Mouse (Mus musculus) lung, embryonic 14.5 days (tissue): ENCODE measurements at regions not wholly inside any gene's neighbourhood (a gene's known extent, or its start where the extent isn't known, plus 50 kb on each side); places are given as distances from the start of the nearest gene placed in this dataset.

Experiments
- ATAC-seq: fragments of 200-750 bp; cut with Nextera tagmentation; 2 replicates; pipeline ENCODE4 v1.8.0; 2017; ENCODE audit warnings: mild to moderate bottlenecking, moderate TSS enrichment, moderate library complexity; ENCODE audit not compliant: insufficient read depth
- DNase-seq: peaks from one replicate; pipeline ENCODE4 v3.0.0-alpha.2; 2015
- H3K27ac ChIP-seq: fragments of 300-500 bp; sonication (generic); 2 replicates; pipeline ENCODE4 v1.5.1; 2014; ENCODE audit warnings: low read depth, mild to moderate bottlenecking, moderate library complexity
- H3K27me3 ChIP-seq: fragments of 300-500 bp; sonication (generic); 2 replicates; pipeline ENCODE4 v1.6.1; 2014; ENCODE audit warnings: low read length, control low read depth; ENCODE audit not compliant: insufficient read depth
- H3K36me3 ChIP-seq: fragments of 300-500 bp; sonication (generic); 2 replicates; pipeline ENCODE4 v1.6.1; 2014; ENCODE audit warnings: control low read depth; ENCODE audit not compliant: insufficient read depth
- H3K4me1 ChIP-seq: fragments of 300-500 bp; sonication (generic); 2 replicates; pipeline ENCODE4 v1.6.1; 2014; ENCODE audit warnings: antibody characterized with exemption, control low read depth; ENCODE audit not compliant: insufficient read depth
- H3K4me2 ChIP-seq: fragments of 300-500 bp; sonication (generic); 2 replicates; pipeline ENCODE4 v1.6.1; 2014; ENCODE audit warnings: mild to moderate bottlenecking
- H3K4me3 ChIP-seq: fragments of 300-500 bp; sonication (generic); 2 replicates; pipeline ENCODE4 v1.5.1; 2014; ENCODE audit warnings: low read depth, low read length
- H3K9ac ChIP-seq: fragments of 300-500 bp; sonication (generic); 2 replicates; pipeline ENCODE4 v1.6.1; 2014
- H3K9me3 ChIP-seq: fragments of 300-500 bp; sonication (generic); 2 replicates; pipeline ENCODE4 v1.6.1; 2016; ENCODE audit warnings: low read depth, low read length, control low read depth
- CTCF ChIP-seq: IDR thresholded peaks from 2 replicates; pipeline ENCODE4 v1.5.1; 2016; ENCODE audit warnings: antibody characterized with exemption, low read depth
- WGBS: fragments of 180-500 bp; shearing (Covaris S2); extraction: QIAGEN DNeasy Blood & Tissue Kit; methylation state at CpG from one replicate; pipeline ENCODE4 v1.1.7; 2014; 5-methylcytosine and 5-hydroxymethylcytosine counted together

DNA sequence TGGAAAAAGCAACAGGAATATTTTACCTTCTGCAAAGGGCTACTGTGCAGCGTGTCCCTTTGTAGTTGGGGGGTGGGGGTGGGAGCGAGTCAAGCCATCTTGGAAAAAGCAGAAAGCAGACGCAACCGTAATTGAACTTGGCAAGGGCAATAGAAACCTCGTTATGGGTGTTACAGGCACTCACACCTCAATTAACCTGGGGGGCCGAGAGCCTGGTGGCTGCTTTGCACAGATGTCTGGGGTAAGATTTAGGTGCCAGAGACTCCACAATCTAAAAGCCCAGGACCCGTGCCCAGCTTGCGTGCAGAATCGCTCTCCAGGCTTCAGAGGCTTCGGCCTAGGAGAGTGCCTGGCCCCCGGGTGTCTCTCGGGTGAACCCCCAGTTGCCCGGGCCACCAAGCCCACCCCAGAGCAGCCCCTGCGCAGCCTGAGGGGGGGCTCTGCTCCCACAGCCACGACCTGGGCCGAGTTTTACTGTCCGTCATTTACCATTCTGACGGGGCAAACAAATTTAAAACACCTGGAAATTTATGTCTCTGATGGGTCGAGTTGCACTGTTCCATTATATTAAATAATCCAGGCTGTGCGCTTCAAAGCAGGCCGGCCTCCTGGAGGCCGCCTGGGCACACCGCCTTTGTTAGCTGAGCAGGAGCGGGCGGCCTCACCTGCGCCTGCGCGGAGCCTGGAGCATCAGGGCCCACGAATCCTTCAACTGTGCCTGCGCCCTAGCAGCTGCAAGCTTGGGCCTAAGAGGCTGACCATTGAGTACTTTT lies 212.4 kb downstream of the Srbd1 start:
- Histone ChIP-seq H3K27me3 (no peaks in the 10 kb centered on the region), H3K4me2 (no peak overlapping the region), H3K9me3 (no peaks in the 10 kb centered on the region), H3K9ac (no peak overlapping the region), H3K27ac (no peak overlapping the region), H3K36me3 (no peaks in the 10 kb centered on the region), H3K4me3 (no peak overlapping the region), H3K4me1 (0 out of 2 replicates have a peak, but pooled peaks cover 5% of the 10 kb centered on the region)
- DNase-seq = no peak
- WGBS = 71% methylated on average over 30 of the region's 30 CpGs
- TF ChIP-seq CTCF = no peak
- no peak for ATAC-seq

DNA sequence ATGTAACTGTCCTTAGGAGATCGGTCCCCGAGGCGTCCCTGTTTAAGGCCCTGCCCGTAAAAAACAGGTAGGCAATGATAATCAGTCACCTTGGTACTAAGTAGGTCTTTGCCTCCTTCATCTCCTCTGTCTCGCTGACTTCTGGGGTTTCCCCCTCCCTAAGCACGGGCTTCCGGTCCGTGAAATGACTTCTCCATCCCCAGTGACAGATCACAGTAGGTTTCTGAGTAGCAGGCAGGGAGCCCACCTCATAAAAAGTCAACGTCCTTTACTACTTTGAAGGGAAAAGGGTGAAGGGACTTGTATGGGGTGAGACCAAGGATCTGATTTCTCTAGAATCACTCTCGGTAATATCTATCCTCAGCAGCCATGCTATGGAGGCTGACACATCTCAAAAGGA lies 213.0 kb downstream of the Srbd1 start:
- no peak for DNase-seq
- H3K27me3 ChIP-seq = no peaks in the 10 kb centered on the region
- H3K4me2 ChIP-seq = no peak overlapping the region
- H3K9ac ChIP-seq = no peak overlapping the region
- no peak for ATAC-seq
- no peak overlapping the region for H3K4me3 ChIP-seq
- H3K36me3 ChIP-seq = no peaks in the 10 kb centered on the region
- no peaks in the 10 kb centered on the region for H3K9me3 ChIP-seq
- no peak for TF ChIP-seq CTCF
- H3K27ac ChIP-seq = no peak overlapping the region
- 79% methylated on average over 10 of the region's 10 CpGs for WGBS
- H3K4me1 ChIP-seq = 0 out of 2 replicates have a peak, but pooled peaks cover 5% of the 10 kb centered on the region

DNA sequence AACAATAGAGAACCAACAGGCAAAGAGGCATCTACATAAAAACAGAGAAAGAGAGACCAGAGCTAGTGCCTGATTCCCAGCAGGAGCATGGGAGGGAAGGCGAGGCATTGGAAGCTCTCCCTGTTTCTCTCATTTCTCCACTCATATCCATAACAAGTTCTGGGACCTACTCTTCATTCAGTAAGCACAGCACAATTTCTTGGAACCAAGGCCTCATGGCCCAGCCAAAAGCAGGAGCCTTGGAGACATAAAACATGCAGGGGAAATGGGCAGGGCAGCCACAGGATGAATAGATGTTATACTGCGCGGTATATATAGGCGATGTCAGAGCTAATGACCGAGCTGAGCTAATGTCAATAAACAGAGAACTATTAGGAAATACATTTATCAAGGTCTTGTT lies 214.2 kb downstream of the Srbd1 start:
- TF ChIP-seq CTCF = no peak
- H3K4me2 ChIP-seq = no peak overlapping the region
- DNase-seq (peak; percentile 27), ATAC-seq (0 out of 2 replicates have a peak, but pooled peaks have one; percentile 17)
- H3K9me3 ChIP-seq = no peaks in the 10 kb centered on the region
- H3K36me3 ChIP-seq = no peaks in the 10 kb centered on the region
- H3K27me3 ChIP-seq = no peaks in the 10 kb centered on the region
- H3K9ac ChIP-seq = no peak overlapping the region
- H3K4me1 ChIP-seq = 0 out of 2 replicates have a peak, but pooled peaks cover 5% of the 10 kb centered on the region
- H3K27ac ChIP-seq = no peak overlapping the region
- H3K4me3 ChIP-seq = no peak overlapping the region
- WGBS = 48% methylated on average over 5 of the region's 5 CpGs

DNA sequence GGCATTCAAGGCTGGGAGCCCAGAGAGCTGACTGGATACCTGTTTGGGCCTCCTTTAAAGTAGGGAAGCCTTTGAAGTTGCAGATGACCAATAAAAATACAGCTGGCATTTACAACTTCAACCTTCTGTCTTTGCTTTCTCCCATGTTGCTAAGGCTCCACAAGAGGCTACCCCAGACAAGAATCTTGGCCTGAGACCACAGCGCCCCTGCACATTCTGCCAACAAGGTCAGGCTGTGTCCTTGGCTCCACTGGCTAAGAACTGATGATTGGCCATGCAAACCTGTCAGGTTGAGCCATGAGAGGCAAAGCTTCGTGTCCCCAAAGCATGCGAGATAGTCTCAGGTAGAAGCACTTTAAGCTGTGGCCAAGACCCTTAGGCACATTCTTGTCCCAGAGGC lies 214.6 kb downstream of the Srbd1 start:
- Histone ChIP-seq H3K9me3 (no peaks in the 10 kb centered on the region), H3K4me2 (no peak overlapping the region)
- no peak for DNase-seq

DNA sequence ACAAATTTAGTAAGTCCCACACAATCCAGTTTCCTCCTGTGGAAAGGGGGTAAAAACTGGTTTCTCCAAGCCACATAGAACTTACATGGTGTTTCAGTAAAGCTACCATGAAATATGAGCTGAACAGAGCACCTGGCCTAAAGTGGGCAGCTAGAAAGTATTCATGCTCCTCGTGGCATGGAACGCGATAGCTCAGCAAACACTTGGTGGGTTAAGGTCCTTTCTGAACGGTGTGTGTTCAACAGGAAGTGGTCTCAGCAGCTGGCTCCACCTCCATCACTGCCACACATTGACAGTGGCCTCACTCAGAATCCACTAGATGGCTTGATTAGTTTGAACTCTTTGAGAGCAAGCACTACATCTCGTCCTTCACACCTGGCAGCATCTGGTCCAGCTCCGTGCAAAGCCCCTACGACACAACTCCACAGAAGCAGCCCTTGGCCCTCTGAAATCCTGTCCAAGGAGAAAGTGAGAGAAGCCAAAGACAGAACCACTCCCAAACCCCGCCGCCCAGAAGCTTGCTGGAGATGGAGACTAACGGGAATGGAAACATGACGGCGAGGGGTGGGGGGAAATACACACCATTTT lies 215.2 kb downstream of the Srbd1 start:
- Histone ChIP-seq H3K27ac (peak overlapping the region; percentile 32; the same call in 1 of the 2 replicates), H3K4me1 (0 out of 2 replicates have a peak, but pooled peaks cover 5% of the 10 kb centered on the region), H3K9ac (no peak overlapping the region), H3K4me2 (no peak overlapping the region), H3K4me3 (no peak overlapping the region), H3K36me3 (no peaks in the 10 kb centered on the region), H3K9me3 (no peaks in the 10 kb centered on the region), H3K27me3 (no peaks in the 10 kb centered on the region)
- no peak for TF ChIP-seq CTCF
- DNase-seq (peak; percentile 62), ATAC-seq (peak; percentile 69)
- WGBS = 36% methylated on average over 12 of the region's 12 CpGs

More for the DNA sequence above, 214.6 kb downstream of the Srbd1 start:
- H3K4me3 ChIP-seq = no peak overlapping the region
- TF ChIP-seq CTCF = no peak
- ATAC-seq = no peak
- WGBS = 76% methylated on average over 3 of the region's 3 CpGs
- H3K36me3 ChIP-seq = no peaks in the 10 kb centered on the region
- no peaks in the 10 kb centered on the region for H3K27me3 ChIP-seq
- no peak overlapping the region for H3K9ac ChIP-seq
- H3K27ac ChIP-seq = no peak overlapping the region; the same call in 1 of the 2 replicates
- H3K4me1 ChIP-seq = 0 out of 2 replicates have a peak, but pooled peaks cover 5% of the 10 kb centered on the region

DNA sequence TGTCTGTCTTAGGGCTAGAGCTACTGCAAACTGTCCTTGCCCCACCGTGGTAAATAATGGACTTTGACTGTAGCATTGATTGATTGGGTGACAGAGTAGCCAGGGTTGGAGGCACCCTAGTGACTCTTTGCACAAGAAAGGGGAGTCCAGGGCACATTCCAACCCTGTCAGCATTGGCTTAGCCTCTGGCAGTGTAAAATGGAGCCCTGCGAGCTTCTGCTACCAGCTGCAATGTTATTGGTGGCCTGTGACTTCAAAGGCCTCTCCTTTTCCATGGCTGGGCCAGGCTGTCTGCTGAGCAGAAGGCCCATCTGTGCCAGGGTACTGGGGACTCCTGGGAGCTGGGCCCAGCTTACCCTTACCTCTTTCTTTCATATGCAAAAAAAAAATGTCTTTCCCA lies 216.4 kb downstream of the Srbd1 start:
- ATAC-seq (no peak), DNase-seq (no peak)
- Histone ChIP-seq H3K27ac (no peak overlapping the region), H3K27me3 (no peaks in the 10 kb centered on the region), H3K4me2 (no peak overlapping the region), H3K36me3 (no peaks in the 10 kb centered on the region), H3K9me3 (no peaks in the 10 kb centered on the region), H3K4me1 (0 out of 2 replicates have a peak, but pooled peaks cover 5% of the 10 kb centered on the region), H3K9ac (no peak overlapping the region), H3K4me3 (no peak overlapping the region)
- TF ChIP-seq CTCF = no peak
- WGBS = 17% methylated on average over 2 of the region's 2 CpGs

DNA sequence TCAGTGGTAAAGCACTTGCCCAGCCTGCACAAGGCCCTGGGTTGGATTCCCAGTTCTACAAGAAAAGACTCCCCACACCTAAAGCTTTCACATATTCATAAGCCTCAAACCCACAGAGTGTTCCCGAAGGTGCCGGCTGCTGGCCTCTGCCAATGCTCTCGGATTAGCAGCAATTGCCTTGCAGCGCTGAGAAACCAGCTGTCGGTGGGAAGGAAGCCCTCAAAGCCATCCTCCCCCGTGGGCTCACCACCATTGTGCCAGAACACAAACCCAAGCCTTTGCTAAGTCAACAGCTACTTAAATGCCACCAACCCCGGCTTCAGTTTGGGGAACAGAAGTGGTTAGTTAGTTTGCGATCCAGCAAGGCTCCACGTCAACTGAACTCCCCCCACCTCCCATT lies 217.7 kb downstream of the Srbd1 start:
- TF ChIP-seq CTCF = no peak
- no peaks in the 10 kb centered on the region for H3K9me3 ChIP-seq
- no peak overlapping the region for H3K4me3 ChIP-seq
- no peak overlapping the region for H3K9ac ChIP-seq
- no peaks in the 10 kb centered on the region for H3K27me3 ChIP-seq
- 68% methylated on average over 9 of the region's 9 CpGs for WGBS
- H3K4me2 ChIP-seq = no peak overlapping the region
- H3K27ac ChIP-seq = no peak overlapping the region
- ATAC-seq (no peak), DNase-seq (no peak)
- H3K4me1 ChIP-seq = 0 out of 2 replicates have a peak, but pooled peaks cover 5% of the 10 kb centered on the region
- H3K36me3 ChIP-seq = no peaks in the 10 kb centered on the region
